11 mouse cellular contexts compared by ENCODE assay signal in the genomic region with DNA sequence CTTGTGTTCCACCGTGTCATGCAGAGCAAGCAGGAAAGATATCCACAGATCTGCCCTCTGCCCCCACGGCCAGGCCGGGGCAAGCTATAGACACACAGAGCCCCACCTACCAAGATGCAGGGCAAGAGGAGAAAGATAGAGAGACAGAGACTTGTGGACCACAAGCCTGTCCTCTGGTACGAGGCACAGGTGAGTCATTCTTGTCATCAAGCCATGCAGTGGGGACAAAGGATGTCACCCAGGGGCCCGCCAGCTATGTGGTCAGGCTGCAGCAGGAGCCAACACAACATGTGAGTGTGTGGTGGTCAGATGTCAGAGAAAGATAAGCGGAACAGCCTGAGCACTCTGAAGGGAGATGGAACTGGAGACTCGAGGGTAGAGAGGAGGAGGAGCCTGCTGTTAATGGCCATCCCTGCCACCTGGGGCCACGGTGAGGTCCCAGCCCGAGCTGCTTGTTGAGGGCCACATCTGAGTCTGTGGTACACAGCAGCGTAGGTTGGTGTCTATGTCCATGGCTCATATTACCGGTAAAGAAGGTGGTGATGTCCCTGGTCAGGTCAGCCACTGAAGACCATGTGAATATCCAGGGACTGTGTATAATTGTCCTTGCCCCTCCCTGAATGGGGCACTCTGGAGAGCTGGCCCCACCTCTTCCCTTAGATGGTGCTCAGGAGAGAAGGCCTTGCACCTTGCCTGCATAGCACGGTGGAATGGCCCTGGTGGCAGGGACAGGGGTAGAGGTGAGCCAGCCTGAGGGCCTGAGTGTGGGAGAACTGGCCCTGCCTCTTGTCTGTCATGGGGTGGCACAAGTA.
A peak's percentile ranks its signal among the peaks of the same experiment; 100 is the strongest.
DNase-seq lines count a peak whose midpoint lies in the region; ATAC-seq and TF ChIP-seq lines count a peak whose summit lies in the region.
"Had no signal": no experiment of that assay in that cellular context is flagged by ENCODE, and none has a peak within 500 bp of the region (broad histone marks: within the 10 kb centered on the region; RNA-seq: fewer than 3 reads in every experiment).

No protein-coding gene starts in this region.

- peak overlapping the region; percentile 29; the same call in 1 of the 2 replicates for H3K27ac ChIP-seq in heart, embryonic 10.5 days
- H3K27ac ChIP-seq in hindbrain, embryonic 16.5 days (ENCODE audit: low read depth, low read length): no peak overlapping the region
- H3K27ac ChIP-seq in midbrain, embryonic 12.5 days (replicated peaks): no peak overlapping the region
- no peak overlapping the region for H3K27ac ChIP-seq in cerebellum, adult 2 months (ENCODE audit: insufficient read depth, low read length)

- intact Hi-C loops in heart, postnatal 14 days (cut with DNase I): no loop called here

- no peak for TF ChIP-seq POLR2A in cerebellum, adult 2 months (IDR thresholded peaks at IDR 0.05; ENCODE audit: borderline replicate concordance, insufficient read depth, low read length)

- CTCF ChIA-PET in Patski (lab: Charles Lee): interaction anchor here (0.8 to 1.0 kb wide), 2 partner anchors 15 to 80 kb away, joined by 3 read pairs; no protein-coding TSS in a partner anchor

- peak; percentile 31 for ATAC-seq in Patski
- ATAC-seq in hindbrain, embryonic 16.5 days: 0 out of 2 replicates have a peak, but pooled peaks have one; percentile 28
- ATAC-seq in midbrain, embryonic 12.5 days (ENCODE audit: low FRiP score, low read depth): peak; percentile 55

- no peaks in the 10 kb centered on the region for H3K36me3 ChIP-seq in heart, embryonic 10.5 days
- no peaks in the 10 kb centered on the region for H3K36me3 ChIP-seq in hindbrain, embryonic 16.5 days (ENCODE audit: control insufficient read depth, insufficient read depth, low read length)
- H3K36me3 ChIP-seq in midbrain, embryonic 12.5 days: no peaks in the 10 kb centered on the region

- no peak overlapping the region for H3K4me3 ChIP-seq in heart, embryonic 10.5 days
- H3K4me3 ChIP-seq in hindbrain, embryonic 16.5 days (ENCODE audit: low read length): no peak overlapping the region
- H3K4me3 ChIP-seq in midbrain, embryonic 12.5 days: no peak overlapping the region
- H3K4me3 ChIP-seq in cerebellum, adult 2 months (replicated peaks; ENCODE audit: insufficient read depth, low read depth, low read length): no peak overlapping the region

- no peaks in the 10 kb centered on the region for H3K9me3 ChIP-seq in heart, embryonic 10.5 days
- no peaks in the 10 kb centered on the region for H3K9me3 ChIP-seq in hindbrain, embryonic 16.5 days (ENCODE audit: control insufficient read depth, low read length)
- no peaks in the 10 kb centered on the region for H3K9me3 ChIP-seq in midbrain, embryonic 12.5 days

- in situ Hi-C loops in Patski (cut with MboI; ENCODE audit: low pct_unique_long_range_greater_than_20kb): no loop called here

- no peak for TF ChIP-seq CTCF in Patski (IDR thresholded peaks at IDR 0.05)
- no peak for TF ChIP-seq CTCF in cerebellum, adult 2 months (IDR thresholded peaks at IDR 0.05; ENCODE audit: borderline replicate concordance, insufficient read depth, low read depth, low read length)

- H3K4me2 ChIP-seq in hindbrain, embryonic 16.5 days (ENCODE audit: low read length): no peak overlapping the region
- no peak overlapping the region for H3K4me2 ChIP-seq in midbrain, embryonic 12.5 days (replicated peaks)

- WGBS in heart, embryonic 10.5 days: 67% methylated on average over 12 of the region's 12 CpGs
- 84% methylated on average over 12 of the region's 12 CpGs for WGBS in hindbrain, embryonic 16.5 days
- 82% methylated on average over 12 of the region's 12 CpGs for WGBS in midbrain, embryonic 12.5 days
- 82% methylated on average over 12 of the region's 12 CpGs for WGBS in cerebellum, adult 2 months

- H3K9ac ChIP-seq in hindbrain, embryonic 16.5 days (ENCODE audit: low read depth, low read length): no peak overlapping the region
- no peak overlapping the region for H3K9ac ChIP-seq in midbrain, embryonic 12.5 days (replicated peaks)

- H3K4me1 ChIP-seq in heart, embryonic 10.5 days: peaks cover 15% of the 10 kb centered on the region
- H3K4me1 ChIP-seq in hindbrain, embryonic 16.5 days (ENCODE audit: control insufficient read depth, insufficient read depth, low read depth, low read length): no peaks in the 10 kb centered on the region; the same call in 1 of the 2 replicates
- H3K4me1 ChIP-seq in midbrain, embryonic 12.5 days: no peaks in the 10 kb centered on the region
- H3K4me1 ChIP-seq in cerebellum, adult 2 months (ENCODE audit: control insufficient read depth, insufficient read depth, low read length): no peaks in the 10 kb centered on the region

- DNase-seq in heart, embryonic 10.5 days (ENCODE audit: low spot score): peak; percentile 60
- DNase-seq in heart, postnatal 14 days: no peak
- no peak for DNase-seq in Patski (ENCODE audit: low read depth, low spot score)
- DNase-seq in thymus, postnatal 10 days (ENCODE audit: low spot score in 2 of 2): no peak
- DNase-seq in thymus, postnatal 36 days: no peak
- no peak for DNase-seq in cerebellum, adult 2 months
- DNase-seq: cerebellum, adult 18-20 months; lung, adult 18-20 months; spleen, adult 18-20 months had no signal

- no peaks in the 10 kb centered on the region for H3K27me3 ChIP-seq in heart, embryonic 10.5 days (ENCODE audit: insufficient read depth, poor library complexity, severe bottlenecking)
- H3K27me3 ChIP-seq in Patski: no peaks in the 10 kb centered on the region
- no peaks in the 10 kb centered on the region for H3K27me3 ChIP-seq in hindbrain, embryonic 16.5 days (replicated peaks; ENCODE audit: control insufficient read depth, insufficient read depth, low read length)
- H3K27me3 ChIP-seq in midbrain, embryonic 12.5 days: no peaks in the 10 kb centered on the region
- H3K27me3 ChIP-seq in cerebellum, adult 2 months (ENCODE audit: control insufficient read depth, insufficient read depth, low read length): no peaks in the 10 kb centered on the region

- POLR2A ChIA-PET in Patski (lab: Charles Lee): no interaction called here
